Mouse (Mus musculus) midbrain, embryonic 10.5 days (tissue): ENCODE results near the gene Pmpca. TPM values are rescaled to one million over a fixed set of nuclear protein-coding genes. Genes with fewer than 3 reads are reported as not detected.

Experiments used
- DNase-seq: peaks from one replicate; pipeline ENCODE4 v3.0.0-alpha.2; 2017; ENCODE audit warnings: low spot score
- H3K27ac ChIP-seq: fragments of 300-500 bp; sonication (generic); replicated peaks from 2 replicates; pipeline ENCODE4 v1.5.1; 2016; ENCODE audit warnings: mild to moderate bottlenecking
- H3K27me3 ChIP-seq: fragments of 300-500 bp; sonication (generic); 2 replicates; pipeline ENCODE4 v1.6.1; 2016; ENCODE audit warnings: low read depth, mild to moderate bottlenecking; ENCODE audit not compliant: poor library complexity, severe bottlenecking
- H3K36me3 ChIP-seq: fragments of 300-500 bp; sonication (generic); 2 replicates; pipeline ENCODE4 v1.6.1; 2016; ENCODE audit warnings: mild to moderate bottlenecking, moderate library complexity
- H3K4me1 ChIP-seq: fragments of 300-500 bp; sonication (generic); 2 replicates; pipeline ENCODE4 v1.6.1; 2016
- H3K4me3 ChIP-seq: fragments of 300-500 bp; sonication (generic); 2 replicates; pipeline ENCODE4 v1.5.1; 2016; ENCODE audit warnings: mild to moderate bottlenecking, moderate library complexity
- H3K9me3 ChIP-seq: fragments of 300-500 bp; sonication (generic); replicated peaks from 2 replicates; pipeline ENCODE4 v1.6.1; 2016; ENCODE audit warnings: mild to moderate bottlenecking
- WGBS: fragments of 180-500 bp; shearing (Covaris S2); methylation state at CpG from one replicate; pipeline ENCODE4 v1.1.7; 2016; 5-methylcytosine and 5-hydroxymethylcytosine counted together
- polyA plus RNA-seq: library from polyadenylated mRNA; unstranded; fragments of >200 nt; fragmentation: Nextera tagmentation; extraction: Ambion mirVana; gene quantifications from 2 replicates; pipeline ENCODE4 v1.2.1, GENCODE M21; 2016

Gene Pmpca
- polyA plus RNA-seq, 1 experiment from 2014 or later: 156 TPM

DNA sequence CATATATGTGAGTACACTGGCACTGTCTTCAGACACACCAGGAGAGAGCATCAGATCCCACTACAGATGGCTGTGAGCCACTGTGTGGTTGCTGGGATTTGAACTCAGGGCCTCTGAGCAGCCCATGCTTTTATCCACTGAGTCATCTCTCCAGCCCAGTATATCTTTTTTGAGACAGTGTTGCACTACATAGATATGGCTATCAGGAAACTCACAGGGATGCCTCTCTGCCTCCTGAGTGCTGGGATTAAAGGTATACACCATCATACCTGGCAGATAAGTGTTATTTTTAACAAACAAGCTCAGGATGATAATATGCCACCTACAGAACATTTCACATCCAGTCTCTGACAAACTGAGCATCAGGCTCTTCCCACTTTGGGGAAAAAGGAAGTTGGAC lies 27.9 kb downstream of the Pmpca start:
- DNase-seq: no peak
- Histone ChIP-seq H3K9me3 (no peaks in the 10 kb centered on the region), H3K27me3 (no peaks in the 10 kb centered on the region), H3K4me3 (no peak overlapping the region), H3K4me1 (no peaks in the 10 kb centered on the region), H3K36me3 (peaks cover 100% of the 10 kb centered on the region), H3K27ac (no peak overlapping the region)

- Histone ChIP-seq H3K4me3 (no peak overlapping the region), H3K36me3 (peaks cover 100% of the 10 kb centered on the region), H3K27ac (no peak overlapping the region), H3K27me3 (no peaks in the 10 kb centered on the region), H3K4me1 (no peaks in the 10 kb centered on the region), H3K9me3 (no peaks in the 10 kb centered on the region)
- WGBS: 85% methylated on average over 1 of the region's 1 CpGs
- no peak for DNase-seq
These were observed 29.0 kb downstream of the Pmpca start for GRCm38 (mm10) chr2:26418120-26418519.

DNA sequence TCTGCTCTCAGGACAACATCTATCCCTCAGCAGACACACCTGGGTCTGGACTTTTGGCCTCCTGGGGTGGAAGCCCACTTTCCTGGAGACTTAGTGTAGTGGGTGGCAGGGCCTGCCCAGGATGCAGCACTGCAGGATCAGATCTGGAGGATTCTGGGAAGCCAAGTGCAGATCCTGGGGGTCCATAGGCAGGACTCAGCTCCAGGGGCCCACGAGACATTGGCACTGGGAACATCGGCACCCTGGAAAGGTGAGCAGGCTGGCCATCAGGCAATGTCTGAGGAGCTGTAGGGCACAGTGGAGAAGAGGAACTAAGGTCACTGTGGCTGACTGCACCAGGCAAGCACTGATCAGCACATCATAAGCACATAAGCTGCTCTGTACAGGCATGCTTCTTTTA lies 32.8 kb downstream of the Pmpca start:
- Histone ChIP-seq H3K4me1 (no peaks in the 10 kb centered on the region), H3K9me3 (no peaks in the 10 kb centered on the region), H3K27ac (no peak overlapping the region), H3K36me3 (peaks cover 100% of the 10 kb centered on the region), H3K4me3 (no peak overlapping the region), H3K27me3 (no peaks in the 10 kb centered on the region)
- WGBS: 96% methylated on average over 2 of the region's 2 CpGs
- DNase-seq: no peak

GRCm38 (mm10) chr2:26423086-26423485 lies 33.9 kb downstream of the Pmpca start:
- H3K27ac ChIP-seq: no peak overlapping the region
- no peaks in the 10 kb centered on the region for H3K4me1 ChIP-seq
- WGBS: 96% methylated on average over 1 of the region's 1 CpGs
- H3K9me3 ChIP-seq: no peaks in the 10 kb centered on the region
- DNase-seq: no peak
- no peaks in the 10 kb centered on the region for H3K27me3 ChIP-seq
- H3K36me3 ChIP-seq: peaks cover 100% of the 10 kb centered on the region
- H3K4me3 ChIP-seq: no peak overlapping the region

DNA sequence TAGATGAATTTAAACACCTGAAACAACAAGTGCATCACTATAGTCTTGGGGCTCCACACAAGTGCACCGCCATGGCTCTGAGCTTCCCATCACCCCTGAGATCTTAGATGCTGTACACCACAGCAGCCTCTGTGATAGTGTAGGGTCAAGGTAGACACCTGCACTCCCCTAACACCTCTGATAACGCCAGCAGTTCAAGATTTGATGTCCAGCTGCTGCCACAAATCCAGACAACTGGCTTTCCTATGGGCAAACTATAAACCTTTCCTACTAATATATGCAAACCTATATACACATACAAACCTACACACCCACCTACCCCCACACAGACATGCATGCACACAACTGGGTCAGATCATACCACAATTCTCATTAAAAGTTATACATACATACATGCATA lies 35.4 kb downstream of the Pmpca start:
- Histone ChIP-seq H3K9me3 (no peaks in the 10 kb centered on the region), H3K27me3 (no peaks in the 10 kb centered on the region), H3K27ac (no peak overlapping the region), H3K36me3 (peaks cover 100% of the 10 kb centered on the region), H3K4me1 (no peaks in the 10 kb centered on the region), H3K4me3 (no peak overlapping the region)
- 98% methylated on average over 2 of the region's 2 CpGs for WGBS
- no peak for DNase-seq

- Histone ChIP-seq H3K4me3 (no peak overlapping the region), H3K9me3 (no peaks in the 10 kb centered on the region), H3K36me3 (peaks cover 100% of the 10 kb centered on the region), H3K4me1 (no peaks in the 10 kb centered on the region), H3K27me3 (no peaks in the 10 kb centered on the region), H3K27ac (no peak overlapping the region)
- no peak for DNase-seq
- WGBS: 96% methylated on average over 5 of the region's 5 CpGs
These were observed 40.7 kb downstream of the Pmpca start for GRCm38 (mm10) chr2:26429851-26430250.

- Histone ChIP-seq H3K4me3 (no peak overlapping the region), H3K9me3 (no peaks in the 10 kb centered on the region), H3K27me3 (no peaks in the 10 kb centered on the region), H3K4me1 (0 out of 2 replicates have a peak, but pooled peaks cover 2% of the 10 kb centered on the region), H3K27ac (no peak overlapping the region), H3K36me3 (peaks cover 97% of the 10 kb centered on the region)
- DNase-seq: no peak
- WGBS: 92% methylated on average over 7 of the region's 7 CpGs
These were observed 45.8 kb downstream of the Pmpca start for GRCm38 (mm10) chr2:26434791-26435572.

- H3K4me1 ChIP-seq: 0 out of 2 replicates have a peak, but pooled peaks cover 2% of the 10 kb centered on the region
- H3K27me3 ChIP-seq: no peaks in the 10 kb centered on the region
- H3K4me3 ChIP-seq: no peak overlapping the region
- no peak overlapping the region for H3K27ac ChIP-seq
- H3K36me3 ChIP-seq: peaks cover 95% of the 10 kb centered on the region
- DNase-seq: no peak
- 89% methylated on average over 4 of the region's 4 CpGs for WGBS
- H3K9me3 ChIP-seq: no peaks in the 10 kb centered on the region
These were observed 48.1 kb downstream of the Pmpca start for GRCm38 (mm10) chr2:26437221-26437620.

DNA sequence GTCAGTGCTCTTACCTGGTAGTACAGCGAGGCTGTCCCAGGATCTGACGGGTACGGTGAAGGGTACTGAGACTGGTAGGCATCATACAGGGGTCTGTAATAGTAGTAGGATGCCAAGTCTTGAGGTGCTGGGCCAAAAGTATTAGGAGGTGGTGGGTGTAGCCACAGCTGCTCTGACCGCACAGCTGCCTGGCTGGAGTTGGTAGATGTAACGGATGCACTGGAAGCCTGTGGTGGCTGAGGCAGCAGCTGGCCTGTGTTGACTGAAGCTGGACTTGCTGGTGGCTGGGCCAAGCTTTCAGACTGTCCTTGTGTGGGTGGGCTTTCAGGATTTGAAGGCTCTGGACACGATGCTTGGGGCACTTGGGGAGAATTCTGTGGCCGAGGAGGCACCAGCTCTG lies 49.2 kb downstream of the Pmpca start:
- Histone ChIP-seq H3K27me3 (no peaks in the 10 kb centered on the region), H3K36me3 (peaks cover 83% of the 10 kb centered on the region), H3K27ac (no peak overlapping the region), H3K4me3 (no peak overlapping the region), H3K9me3 (no peaks in the 10 kb centered on the region), H3K4me1 (peaks cover 9% of the 10 kb centered on the region)
- DNase-seq: no peak
- WGBS: 91% methylated on average over 7 of the region's 7 CpGs

GRCm38 (mm10) chr2:26439671-26440070 lies 50.5 kb downstream of the Pmpca start:
- no peak overlapping the region for H3K27ac ChIP-seq
- no peak for DNase-seq
- no peak overlapping the region for H3K4me3 ChIP-seq
- H3K4me1 ChIP-seq: peaks cover 21% of the 10 kb centered on the region
- H3K27me3 ChIP-seq: no peaks in the 10 kb centered on the region
- no peaks in the 10 kb centered on the region for H3K9me3 ChIP-seq
- 91% methylated on average over 6 of the region's 6 CpGs for WGBS
- H3K36me3 ChIP-seq: peaks cover 70% of the 10 kb centered on the region

GRCm38 (mm10) chr2:26441261-26441660 lies 52.1 kb downstream of the Pmpca start:
- Histone ChIP-seq H3K36me3 (peaks cover 54% of the 10 kb centered on the region), H3K4me1 (peaks cover 31% of the 10 kb centered on the region), H3K4me3 (no peak overlapping the region), H3K27me3 (no peaks in the 10 kb centered on the region), H3K9me3 (no peaks in the 10 kb centered on the region), H3K27ac (no peak overlapping the region)
- 92% methylated on average over 4 of the region's 4 CpGs for WGBS
- DNase-seq: no peak

GRCm38 (mm10) chr2:26441688-26442087 lies 52.5 kb downstream of the Pmpca start:
- H3K36me3 ChIP-seq: peaks cover 54% of the 10 kb centered on the region
- WGBS: 79% methylated on average over 5 of the region's 5 CpGs

GRCm38 (mm10) chr2:26442843-26443242 lies 53.7 kb downstream of the Pmpca start:
- peaks cover 42% of the 10 kb centered on the region for H3K36me3 ChIP-seq
- 72% methylated on average over 1 of the region's 1 CpGs for WGBS

More at GRCm38 (mm10) chr2:26441688-26442087, 52.5 kb downstream of the Pmpca start:
- Histone ChIP-seq H3K9me3 (no peaks in the 10 kb centered on the region), H3K27me3 (no peaks in the 10 kb centered on the region), H3K4me1 (peaks cover 36% of the 10 kb centered on the region), H3K4me3 (no peak overlapping the region), H3K27ac (no peak overlapping the region)
- DNase-seq: no peak

More at GRCm38 (mm10) chr2:26442843-26443242, 53.7 kb downstream of the Pmpca start:
- Histone ChIP-seq H3K27ac (no peak overlapping the region), H3K4me1 (peaks cover 45% of the 10 kb centered on the region), H3K27me3 (no peaks in the 10 kb centered on the region), H3K4me3 (no peak overlapping the region), H3K9me3 (no peaks in the 10 kb centered on the region)
- DNase-seq: no peak
